Comparison of ENCODE assay signal across 9 mouse cellular contexts in genomic region chr2:26387713-26388112, GRCm38 (mm10). TPM values are rescaled to one million over a fixed set of nuclear protein-coding genes. Genes with fewer than 3 reads are reported as not detected.
DNase-seq lines count a peak whose midpoint lies in the region; ATAC-seq and TF ChIP-seq lines count a peak whose summit lies in the region.
"Had no signal": no experiment of that assay in that cellular context is flagged by ENCODE, and none has a peak within 500 bp of the region (broad histone marks: within the 10 kb centered on the region; RNA-seq: fewer than 3 reads in every experiment).

No protein-coding gene starts in this region.

- TF ChIP-seq POLR2A in kidney, adult 2 months (IDR thresholded peaks at IDR 0.05; ENCODE audit: low read depth, low read length): no peak

- ATAC-seq in heart, embryonic 14.5 days (ENCODE audit: insufficient number of reproducible peaks, insufficient read depth, low FRiP score, low read depth): no peak
- ATAC-seq in midbrain, embryonic 13.5 days: no peak
- ATAC-seq: CD4-positive, CD25-positive, alpha-beta regulatory T cell, adult 4 months had no signal

- no peaks in the 10 kb centered on the region for H3K27me3 ChIP-seq in heart, embryonic 14.5 days (ENCODE audit: control insufficient read depth, insufficient read depth, low read length)
- no peaks in the 10 kb centered on the region for H3K27me3 ChIP-seq in embryonic facial prominence, embryonic 10.5 days (replicated peaks; ENCODE audit: low read depth, poor library complexity, severe bottlenecking)
- no peaks in the 10 kb centered on the region for H3K27me3 ChIP-seq in kidney, adult 2 months (replicated peaks; ENCODE audit: control insufficient read depth, insufficient read depth, low read length)
- no peaks in the 10 kb centered on the region for H3K27me3 ChIP-seq in midbrain, embryonic 13.5 days

- H3K9me3 ChIP-seq in heart, embryonic 14.5 days (ENCODE audit: control insufficient read depth, low read length): no peaks in the 10 kb centered on the region
- H3K9me3 ChIP-seq in embryonic facial prominence, embryonic 10.5 days: no peaks in the 10 kb centered on the region
- no peaks in the 10 kb centered on the region for H3K9me3 ChIP-seq in midbrain, embryonic 13.5 days

- WGBS in heart, embryonic 14.5 days: 80% methylated on average over 3 of the region's 3 CpGs
- 92% methylated on average over 3 of the region's 3 CpGs for WGBS in embryonic facial prominence, embryonic 10.5 days
- 52% methylated on average over 3 of the region's 3 CpGs for WGBS in kidney, adult 2 months
- WGBS in midbrain, embryonic 13.5 days: 95% methylated on average over 3 of the region's 3 CpGs

- no peak overlapping the region for H3K4me3 ChIP-seq in heart, embryonic 14.5 days (ENCODE audit: control insufficient read depth in 1 of 2, insufficient read depth in 1 of 2, low read depth in 1 of 2, low read length in 2 of 2)
- peak overlapping the region; percentile 98 for H3K4me3 ChIP-seq in embryonic facial prominence, embryonic 10.5 days
- H3K4me3 ChIP-seq in kidney, adult 2 months (ENCODE audit: insufficient read depth, low read depth, low read length): peak overlapping the region; percentile 17; the same call in 1 of the 2 replicates
- peak overlapping the region; percentile 98 for H3K4me3 ChIP-seq in midbrain, embryonic 13.5 days (replicated peaks)

- peak overlapping the region; percentile 90 for H3K4me2 ChIP-seq in heart, embryonic 14.5 days (ENCODE audit: low read length)
- peak overlapping the region; percentile 97 for H3K4me2 ChIP-seq in midbrain, embryonic 13.5 days (replicated peaks)

- H3K36me3 ChIP-seq in heart, embryonic 14.5 days (ENCODE audit: control insufficient read depth, insufficient read depth, low read length): peaks cover 75% of the 10 kb centered on the region
- H3K36me3 ChIP-seq in embryonic facial prominence, embryonic 10.5 days (replicated peaks): peaks cover 80% of the 10 kb centered on the region
- peaks cover 5% of the 10 kb centered on the region for H3K36me3 ChIP-seq in kidney, adult 2 months (ENCODE audit: control insufficient read depth, insufficient read depth, low read length)
- peaks cover 75% of the 10 kb centered on the region for H3K36me3 ChIP-seq in midbrain, embryonic 13.5 days

- H3K27ac ChIP-seq in heart, embryonic 14.5 days (replicated peaks in 1 of 2; ENCODE audit: control insufficient read depth in 1 of 2, insufficient read depth in 1 of 2, low read depth in 2 of 2, low read length in 2 of 2): no peak overlapping the region
- no peak overlapping the region for H3K27ac ChIP-seq in embryonic facial prominence, embryonic 10.5 days (replicated peaks)
- no peak overlapping the region for H3K27ac ChIP-seq in kidney, adult 2 months (ENCODE audit: insufficient read depth, low read depth, low read length)
- no peak overlapping the region for H3K27ac ChIP-seq in midbrain, embryonic 13.5 days

- DNase-seq in heart, adult 18-20 months: no peak
- no peak for DNase-seq in embryonic facial prominence, embryonic 10.5 days (ENCODE audit: low spot score)
- DNase-seq in kidney, adult 2 months: peak; percentile 81
- DNase-seq in frontal cortex, postnatal 25 days (ENCODE audit: low spot score in 2 of 2): no peak
- no peak for DNase-seq in right cerebral cortex, adult 18-20 months
- no peak for DNase-seq in frontal cortex, postnatal 36 days (ENCODE audit: low spot score in 2 of 2)

- TF ChIP-seq CTCF in kidney, adult 2 months (conservative IDR thresholded peaks at IDR 0.05; ENCODE audit: insufficient read depth, insufficient read length, low read depth, low read length): no peak

- peaks cover 5 to 15% of the 10 kb centered on the region in 2 experiments for H3K4me1 ChIP-seq in heart, embryonic 14.5 days (ENCODE audit: control insufficient read depth in 2 of 2, insufficient read depth in 2 of 2, low read length in 2 of 2)
- peaks cover 24% of the 10 kb centered on the region for H3K4me1 ChIP-seq in embryonic facial prominence, embryonic 10.5 days
- peaks cover 9% of the 10 kb centered on the region; the same call in 1 of the 2 replicates for H3K4me1 ChIP-seq in kidney, adult 2 months (ENCODE audit: control insufficient read depth, insufficient read depth, low read length)
- peaks cover 24% of the 10 kb centered on the region for H3K4me1 ChIP-seq in midbrain, embryonic 13.5 days (replicated peaks)

- H3K9ac ChIP-seq in heart, embryonic 14.5 days (ENCODE audit: low read length): peak overlapping the region; percentile 96
- H3K9ac ChIP-seq in midbrain, embryonic 13.5 days (replicated peaks): peak overlapping the region; percentile 96; the same call in 1 of the 2 replicates

RNA-seq across cellular contexts. Expression of gene Entr1, which starts 1.4 kb away (rescaled TPM):
- 67.7 and 75.6 TPM in 2 replicates for polyA plus RNA-seq in heart, embryonic 14.5 days (2014; fragmentation: Nextera tagmentation; extraction: Ambion mirVana)
- 10 to 100 TPM; 44.9 to 45.2 TPM for total RNA-seq in heart, adult 18-20 months (2021)
- 133 and 137 TPM in 2 replicates for polyA plus RNA-seq in embryonic facial prominence, embryonic 10.5 days (2016; fragmentation: Nextera tagmentation; extraction: Ambion mirVana)
- polyA plus RNA-seq in kidney, adult 2 months (2012; rRNA removed): 102 and 110 TPM in 2 replicates
- 165 and 166 TPM in 2 replicates for polyA plus RNA-seq in midbrain, embryonic 13.5 days (2015; fragmentation: Nextera tagmentation; extraction: Ambion mirVana)

RNA-seq across cellular contexts. Expression of gene Pmpca, which starts 1.4 kb away (rescaled TPM):
- 108 and 111 TPM in 2 replicates for polyA plus RNA-seq in heart, embryonic 14.5 days (2014; fragmentation: Nextera tagmentation; extraction: Ambion mirVana)
- total RNA-seq in heart, adult 18-20 months (2021): 100 to 1,000 TPM; 152 to 153 TPM
- polyA plus RNA-seq in embryonic facial prominence, embryonic 10.5 days (2016; fragmentation: Nextera tagmentation; extraction: Ambion mirVana): 144 and 151 TPM in 2 replicates
- polyA plus RNA-seq in kidney, adult 2 months (2012; rRNA removed): 50.6 and 54.0 TPM in 2 replicates
- polyA plus RNA-seq in midbrain, embryonic 13.5 days (2015; fragmentation: Nextera tagmentation; extraction: Ambion mirVana): 107 and 110 TPM in 2 replicates

RNA-seq across cellular contexts. Expression of gene Snapc4, which starts 7.3 kb away (rescaled TPM):
- polyA plus RNA-seq in heart, embryonic 14.5 days (2014; fragmentation: Nextera tagmentation; extraction: Ambion mirVana): 15.8 and 18.3 TPM in 2 replicates
- 1 to 10 TPM; 5.8 to 5.9 TPM for total RNA-seq in heart, adult 18-20 months (2021)
- polyA plus RNA-seq in embryonic facial prominence, embryonic 10.5 days (2016; fragmentation: Nextera tagmentation; extraction: Ambion mirVana): 39.3 and 39.8 TPM in 2 replicates
- 21.9 and 25.2 TPM in 2 replicates for polyA plus RNA-seq in kidney, adult 2 months (2012; rRNA removed)
- 28.2 and 32.3 TPM in 2 replicates for polyA plus RNA-seq in midbrain, embryonic 13.5 days (2015; fragmentation: Nextera tagmentation; extraction: Ambion mirVana)

RNA-seq across cellular contexts. Expression of gene Inpp5e, which starts 21.3 kb away (rescaled TPM):
- polyA plus RNA-seq in heart, embryonic 14.5 days (2014; fragmentation: Nextera tagmentation; extraction: Ambion mirVana): 13.3 and 16.7 TPM in 2 replicates
- total RNA-seq in heart, adult 18-20 months (2021): 10 to 100 TPM; 15.6 to 16.3 TPM
- 28.6 and 31.8 TPM in 2 replicates for polyA plus RNA-seq in embryonic facial prominence, embryonic 10.5 days (2016; fragmentation: Nextera tagmentation; extraction: Ambion mirVana)
- polyA plus RNA-seq in kidney, adult 2 months (2012; rRNA removed): 28.2 and 37.5 TPM in 2 replicates
- 28.0 and 28.6 TPM in 2 replicates for polyA plus RNA-seq in midbrain, embryonic 13.5 days (2015; fragmentation: Nextera tagmentation; extraction: Ambion mirVana)

RNA-seq across cellular contexts. Expression of gene Card9, which starts 27.0 kb away (rescaled TPM):
- 0.57 and 0.61 TPM in 2 replicates for polyA plus RNA-seq in heart, embryonic 14.5 days (2014; fragmentation: Nextera tagmentation; extraction: Ambion mirVana)
- total RNA-seq in heart, adult 18-20 months (2021): 1 to 10 TPM in 1 of 2 experiments, under 1 TPM in 1; 0.89 to 1.1 TPM
- 0.87 and 0.96 TPM in 2 replicates for polyA plus RNA-seq in embryonic facial prominence, embryonic 10.5 days (2016; fragmentation: Nextera tagmentation; extraction: Ambion mirVana)
- 2.1 and 2.5 TPM in 2 replicates for polyA plus RNA-seq in kidney, adult 2 months (2012; rRNA removed)
- polyA plus RNA-seq in midbrain, embryonic 13.5 days (2015; fragmentation: Nextera tagmentation; extraction: Ambion mirVana): 1.4 and 2.3 TPM in 2 replicates

Comparison
In these comparisons a context has a peak if more than half of its experiments do, and no peak if none do; other contexts are left out.
1. H3K4me3 ChIP-seq: peak in embryonic facial prominence, embryonic 10.5 days (single experiment), kidney, adult 2 months (single experiment) and midbrain, embryonic 13.5 days (single experiment); none in heart, embryonic 14.5 days (0 of 2).